Mouse (Mus musculus): ENCODE measurements around the gene Serpinf2.

DNA sequence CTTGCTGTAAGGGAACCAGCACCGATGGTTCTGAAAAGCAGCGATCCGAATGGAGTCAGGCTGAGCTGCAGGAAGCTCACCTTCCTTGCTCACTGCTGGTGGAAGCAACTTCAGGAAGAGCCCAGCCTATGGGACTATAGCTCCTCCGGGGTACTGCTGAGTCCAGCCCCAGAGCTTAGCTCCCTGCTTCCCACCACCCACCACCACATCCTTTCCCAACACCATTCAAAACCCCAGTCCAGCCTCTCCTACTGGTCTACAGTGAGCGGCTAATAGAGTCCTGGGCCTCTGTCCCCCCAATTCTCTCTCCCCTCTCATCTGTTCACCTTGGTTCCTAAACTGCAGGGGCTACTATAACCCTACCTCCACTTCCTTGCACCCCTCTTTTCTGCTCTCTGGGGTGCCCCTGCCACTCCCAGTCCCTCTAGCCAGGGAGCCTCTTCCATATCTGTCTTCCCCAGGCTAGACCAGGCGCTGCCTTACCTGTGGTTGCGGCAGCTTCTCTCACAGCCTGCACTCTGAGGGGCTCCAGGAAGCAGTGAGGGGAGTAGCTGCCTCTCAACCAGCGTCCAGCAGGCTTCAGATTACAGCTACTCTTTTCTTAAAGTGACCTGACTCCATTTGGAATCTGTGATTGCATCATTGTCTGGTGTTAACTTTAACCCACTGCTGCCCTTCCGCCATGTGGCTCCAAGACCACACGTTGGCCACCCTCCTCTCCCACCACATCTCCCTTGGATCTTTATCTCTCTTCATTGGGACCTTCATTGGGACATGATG is 17.2 kb downstream of the Serpinf2 start, which contains the start of gene Serpinf1:
- no peak for TF ChIP-seq POLR2A (IDR thresholded peaks at IDR 0.05; ENCODE audit: control insufficient read depth, extremely low read depth, insufficient read depth, low read length, poor library complexity)
- TF ChIP-seq CTCF (IDR thresholded peaks at IDR 0.05; ENCODE audit: borderline replicate concordance, control insufficient read depth, extremely low read depth, insufficient read depth, low read length, poor library complexity): no peak
